Mouse (Mus musculus): Measurements from ENCODE around the gene Spi1. TPM values are rescaled to one million over a fixed set of nuclear protein-coding genes. Genes with fewer than 3 reads are reported as not detected.

Spi1 gene
- polyA plus RNA-seq, 1 experiment from 2014 or later, result 1.7 TPM

DNA sequence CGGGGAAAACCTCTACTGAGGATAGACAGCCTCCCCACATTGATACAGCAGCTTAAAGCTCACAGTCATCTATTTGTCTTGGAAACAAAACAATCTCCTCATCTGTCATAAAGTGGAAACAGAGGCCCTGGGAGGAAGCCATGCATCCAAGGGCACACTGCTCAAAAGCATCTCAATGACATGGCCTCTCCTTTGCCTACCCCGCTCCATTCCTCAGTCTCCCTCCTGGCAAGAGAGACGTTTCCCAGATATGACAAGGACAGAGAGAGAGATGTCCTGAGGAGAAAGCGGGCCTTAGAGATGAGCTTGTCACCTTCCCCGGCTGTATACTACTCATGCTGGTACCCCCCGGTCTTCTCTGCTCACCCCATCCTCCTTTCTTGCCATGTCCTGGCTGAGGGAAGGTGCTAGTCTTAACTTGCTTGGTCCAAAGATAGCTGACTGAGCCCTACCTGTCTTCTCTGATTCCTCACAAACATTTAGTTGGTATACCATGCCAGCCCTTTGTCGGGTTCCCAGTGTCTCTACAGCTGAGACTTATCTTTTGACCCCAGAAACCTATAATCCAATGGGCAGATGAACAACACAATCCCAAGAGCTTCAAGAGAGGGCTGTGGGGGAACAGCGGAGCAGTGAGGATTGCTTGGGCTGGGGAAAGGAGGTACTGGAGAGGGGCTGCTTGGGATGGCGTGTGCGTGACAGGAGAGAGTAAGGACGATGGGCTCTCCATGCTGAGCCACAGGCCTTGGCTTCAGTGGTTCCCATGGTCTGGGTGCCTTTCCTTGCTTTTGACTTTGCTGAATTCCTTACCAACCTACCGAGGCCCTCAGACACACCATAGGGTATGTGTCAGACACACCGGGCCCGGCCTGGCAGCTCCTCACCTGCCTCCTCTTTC is 3.6 kb downstream of the Spi1 start:
- Histone ChIP-seq H3K36me3 (ENCODE audit: control insufficient read depth, insufficient read depth, low read length) (no peaks in the 10 kb centered on the region), H3K4me1 (ENCODE audit: control insufficient read depth, insufficient read depth, low read length) (no peaks in the 10 kb centered on the region), H3K9ac (replicated peaks; ENCODE audit: low read depth, low read length) (no peak overlapping the region), H3K27me3 (ENCODE audit: control insufficient read depth, insufficient read depth, low read length) (no peaks in the 10 kb centered on the region), H3K9me3 (ENCODE audit: control insufficient read depth, low read length) (no peaks in the 10 kb centered on the region), H3K4me2 (ENCODE audit: low read depth, low read length) (no peak overlapping the region), H3K27ac (ENCODE audit: low read depth, low read length) (no peak overlapping the region), H3K4me3 (ENCODE audit: low read depth, low read length) (no peak overlapping the region)
- ATAC-seq (ENCODE audit: low read depth), result no peak
- 90% methylated on average over 14 of the region's 14 CpGs for WGBS

DNA sequence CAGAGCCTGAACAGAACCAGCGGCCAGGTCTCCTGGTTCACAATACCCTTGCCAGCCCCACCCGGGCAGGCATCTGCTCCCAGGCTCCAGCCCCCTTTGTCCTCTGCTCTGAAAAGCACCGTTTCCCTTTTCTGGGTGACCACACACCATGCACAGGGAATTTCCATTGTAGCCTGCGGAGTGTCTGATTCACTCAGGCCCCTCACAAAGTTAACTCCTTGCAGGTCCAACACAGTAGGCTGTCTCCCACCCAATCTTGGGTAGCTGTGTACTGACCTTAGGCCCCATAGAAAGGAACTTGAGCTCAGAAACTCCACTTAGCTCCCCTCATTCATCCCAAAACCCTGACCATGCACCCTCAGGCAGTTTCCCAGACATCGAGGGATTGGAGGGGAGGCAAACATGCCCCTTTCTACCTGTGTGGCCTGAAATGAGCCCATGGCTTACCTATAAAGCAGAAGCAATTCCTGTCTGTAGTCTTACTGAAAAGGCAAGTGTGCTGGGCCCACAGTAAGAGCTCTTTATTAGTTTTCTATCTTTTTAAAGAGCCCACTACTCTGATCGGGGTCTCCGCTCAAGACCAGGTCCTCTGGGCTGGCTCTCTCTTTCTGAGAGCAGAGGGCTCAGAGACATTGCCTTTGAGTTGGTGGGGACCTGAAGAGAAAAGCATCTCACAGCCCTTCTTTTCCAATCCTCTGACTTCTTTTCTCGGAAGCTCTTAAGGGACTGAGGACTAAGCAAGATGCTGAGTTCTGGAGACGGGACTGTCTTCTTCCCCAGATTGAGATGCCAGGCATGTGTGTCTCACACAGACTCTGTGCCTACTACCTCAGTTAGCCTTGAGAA is 4.4 kb downstream of the Spi1 start:
- ATAC-seq (ENCODE audit: low read depth), result no peak
- 63% methylated on average over 9 of the region's 9 CpGs for WGBS
- Histone ChIP-seq H3K4me3 (ENCODE audit: low read depth, low read length) (no peak overlapping the region), H3K27me3 (ENCODE audit: control insufficient read depth, insufficient read depth, low read length) (no peaks in the 10 kb centered on the region), H3K36me3 (ENCODE audit: control insufficient read depth, insufficient read depth, low read length) (no peaks in the 10 kb centered on the region), H3K4me2 (ENCODE audit: low read depth, low read length) (no peak overlapping the region), H3K4me1 (ENCODE audit: control insufficient read depth, insufficient read depth, low read length) (no peaks in the 10 kb centered on the region), H3K27ac (ENCODE audit: low read depth, low read length) (no peak overlapping the region), H3K9ac (replicated peaks; ENCODE audit: low read depth, low read length) (no peak overlapping the region), H3K9me3 (ENCODE audit: control insufficient read depth, low read length) (no peaks in the 10 kb centered on the region)

DNA sequence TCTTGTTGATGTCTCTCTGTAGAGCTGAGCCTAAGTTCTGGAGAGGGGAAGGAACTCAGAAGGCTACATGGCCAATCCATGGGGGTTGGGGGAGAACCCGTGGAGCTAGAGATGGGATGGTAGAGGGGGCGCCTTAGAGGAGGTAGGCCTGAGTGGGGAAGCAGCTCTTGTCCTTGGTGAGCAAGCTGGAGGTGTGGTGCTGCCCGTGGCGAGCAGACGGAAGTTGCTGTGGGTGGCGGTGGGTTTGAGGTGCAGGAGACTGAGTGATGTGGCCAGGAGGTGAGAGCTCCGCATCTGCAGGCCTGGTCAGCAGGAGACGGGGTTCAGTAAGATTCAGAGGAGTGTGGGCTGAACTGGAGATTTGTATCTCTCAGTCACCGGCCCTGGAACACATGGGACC is 5.3 kb downstream of the Spi1 start:
- H3K36me3 ChIP-seq (ENCODE audit: control insufficient read depth, insufficient read depth, low read length), result no peaks in the 10 kb centered on the region
- WGBS, result 90% methylated on average over 9 of the region's 9 CpGs
- no peak for ATAC-seq (ENCODE audit: low read depth)
- H3K4me3 ChIP-seq (ENCODE audit: low read depth, low read length), result no peak overlapping the region
- H3K27ac ChIP-seq (ENCODE audit: low read depth, low read length), result no peak overlapping the region
- H3K27me3 ChIP-seq (ENCODE audit: control insufficient read depth, insufficient read depth, low read length), result no peaks in the 10 kb centered on the region
- no peak overlapping the region for H3K4me2 ChIP-seq (ENCODE audit: low read depth, low read length)
- no peak overlapping the region for H3K9ac ChIP-seq (replicated peaks; ENCODE audit: low read depth, low read length)
- no peaks in the 10 kb centered on the region for H3K9me3 ChIP-seq (ENCODE audit: control insufficient read depth, low read length)
- no peaks in the 10 kb centered on the region for H3K4me1 ChIP-seq (ENCODE audit: control insufficient read depth, insufficient read depth, low read length)

DNA sequence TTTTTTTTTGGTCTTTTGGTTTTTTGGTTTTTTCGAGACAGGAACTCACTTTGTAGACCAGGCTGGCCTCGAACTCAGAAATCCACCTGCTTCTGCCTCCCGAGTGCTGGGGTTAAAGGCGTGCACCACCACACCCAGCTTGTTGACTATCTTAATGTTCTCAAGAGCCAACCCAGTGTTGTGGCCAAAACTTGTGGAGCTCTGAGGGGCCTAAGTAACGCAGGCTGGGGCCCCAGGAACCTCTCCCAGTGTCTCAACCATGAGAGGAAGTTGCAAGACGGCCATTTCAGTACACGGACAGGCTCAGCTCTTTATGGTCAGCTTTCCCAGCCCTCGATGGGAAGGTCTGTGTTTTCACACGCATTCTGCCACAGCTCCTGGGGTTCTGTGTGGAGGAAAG is 6.8 kb downstream of the Spi1 start:
- no peak overlapping the region for H3K4me3 ChIP-seq (ENCODE audit: low read depth, low read length)
- H3K27me3 ChIP-seq (ENCODE audit: control insufficient read depth, insufficient read depth, low read length), result no peaks in the 10 kb centered on the region
- no peaks in the 10 kb centered on the region for H3K4me1 ChIP-seq (ENCODE audit: control insufficient read depth, insufficient read depth, low read length)
- no peak overlapping the region for H3K27ac ChIP-seq (ENCODE audit: low read depth, low read length)
- H3K36me3 ChIP-seq (ENCODE audit: control insufficient read depth, insufficient read depth, low read length), result no peaks in the 10 kb centered on the region
- WGBS, result 82% methylated on average over 9 of the region's 9 CpGs
- no peaks in the 10 kb centered on the region for H3K9me3 ChIP-seq (ENCODE audit: control insufficient read depth, low read length)
- no peak overlapping the region for H3K4me2 ChIP-seq (ENCODE audit: low read depth, low read length)
- no peak overlapping the region for H3K9ac ChIP-seq (replicated peaks; ENCODE audit: low read depth, low read length)
- no peak for ATAC-seq (ENCODE audit: low read depth)

DNA sequence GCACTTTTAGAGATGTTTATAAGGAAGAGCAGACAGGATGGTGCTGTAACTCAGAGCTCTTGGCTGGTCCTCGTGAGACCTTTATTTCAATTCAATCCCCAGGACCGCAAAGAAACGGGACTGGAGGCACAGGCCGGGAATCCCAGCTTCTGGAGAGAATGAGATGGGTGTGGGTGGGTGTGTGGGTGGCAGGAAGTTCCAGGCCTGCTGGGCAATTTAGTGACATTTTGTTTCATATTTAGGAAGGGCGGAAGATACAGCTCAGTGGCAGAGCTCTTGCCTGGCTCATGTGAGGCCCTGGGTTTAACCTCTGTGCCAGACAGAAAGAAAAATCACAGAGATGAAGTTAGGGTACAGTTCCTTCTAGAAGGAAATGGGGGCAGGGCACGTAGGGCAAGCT is 8.0 kb downstream of the Spi1 start:
- WGBS, result 79% methylated on average over 6 of the region's 6 CpGs
- Histone ChIP-seq H3K27me3 (ENCODE audit: control insufficient read depth, insufficient read depth, low read length) (no peaks in the 10 kb centered on the region), H3K9ac (replicated peaks; ENCODE audit: low read depth, low read length) (no peak overlapping the region), H3K36me3 (ENCODE audit: control insufficient read depth, insufficient read depth, low read length) (no peaks in the 10 kb centered on the region), H3K9me3 (ENCODE audit: control insufficient read depth, low read length) (no peaks in the 10 kb centered on the region), H3K4me1 (ENCODE audit: control insufficient read depth, insufficient read depth, low read length) (no peaks in the 10 kb centered on the region), H3K27ac (ENCODE audit: low read depth, low read length) (no peak overlapping the region), H3K4me3 (ENCODE audit: low read depth, low read length) (no peak overlapping the region), H3K4me2 (ENCODE audit: low read depth, low read length) (no peak overlapping the region)
- no peak for ATAC-seq (ENCODE audit: low read depth)

DNA sequence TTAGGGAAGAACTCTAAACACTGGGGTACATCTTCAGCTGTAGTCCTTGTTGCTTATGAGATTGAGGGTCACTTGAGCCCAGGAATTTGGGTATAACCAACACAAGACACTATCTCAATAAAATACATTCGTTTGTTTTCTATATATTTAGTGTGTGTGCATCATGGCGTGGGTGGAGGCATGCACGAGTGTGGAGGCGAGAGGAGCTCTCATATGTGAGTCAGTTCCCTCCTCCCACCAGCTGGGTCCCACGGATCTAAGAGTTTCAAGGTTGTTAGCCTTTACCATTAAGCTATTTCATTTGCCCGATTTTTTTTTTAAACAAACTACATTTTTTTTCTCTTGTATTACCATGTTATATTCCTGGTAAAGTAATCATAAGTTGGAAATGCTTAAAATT is 8.6 kb downstream of the Spi1 start:
- no peak for ATAC-seq (ENCODE audit: low read depth)
- 80% methylated on average over 6 of the region's 6 CpGs for WGBS
- H3K4me1 ChIP-seq (ENCODE audit: control insufficient read depth, insufficient read depth, low read length), result no peaks in the 10 kb centered on the region
- H3K9me3 ChIP-seq (ENCODE audit: control insufficient read depth, low read length), result no peaks in the 10 kb centered on the region
- H3K27me3 ChIP-seq (ENCODE audit: control insufficient read depth, insufficient read depth, low read length), result no peaks in the 10 kb centered on the region
- no peak overlapping the region for H3K27ac ChIP-seq (ENCODE audit: low read depth, low read length)
- H3K4me2 ChIP-seq (ENCODE audit: low read depth, low read length), result no peak overlapping the region
- no peaks in the 10 kb centered on the region for H3K36me3 ChIP-seq (ENCODE audit: control insufficient read depth, insufficient read depth, low read length)
- no peak overlapping the region for H3K4me3 ChIP-seq (ENCODE audit: low read depth, low read length)
- H3K9ac ChIP-seq (replicated peaks; ENCODE audit: low read depth, low read length), result no peak overlapping the region

DNA sequence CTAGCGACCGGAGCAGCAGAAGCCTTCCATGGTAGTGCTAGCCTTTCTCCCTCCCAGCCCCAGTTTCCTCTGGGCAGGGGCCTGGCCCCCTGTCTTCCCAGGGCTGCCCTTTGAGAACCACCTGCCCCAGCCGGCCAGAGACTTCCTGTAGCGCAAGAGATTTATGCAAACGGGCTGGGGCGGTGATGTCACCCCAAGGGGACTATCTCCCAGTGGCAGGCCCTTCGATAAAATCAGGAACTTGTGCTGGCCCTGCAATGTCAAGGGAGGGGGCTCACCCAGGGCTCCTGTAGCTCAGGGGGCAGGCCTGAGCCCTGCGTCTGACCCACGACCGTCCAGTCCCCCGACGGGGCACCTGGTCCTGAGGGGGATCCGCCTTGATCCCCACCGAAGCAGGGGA is 14.3 kb downstream of the Spi1 start:
- H3K9ac ChIP-seq (replicated peaks; ENCODE audit: low read depth, low read length), result no peak overlapping the region
- WGBS, result 73% methylated on average over 14 of the region's 14 CpGs
- no peak for ATAC-seq (ENCODE audit: low read depth)

DNA sequence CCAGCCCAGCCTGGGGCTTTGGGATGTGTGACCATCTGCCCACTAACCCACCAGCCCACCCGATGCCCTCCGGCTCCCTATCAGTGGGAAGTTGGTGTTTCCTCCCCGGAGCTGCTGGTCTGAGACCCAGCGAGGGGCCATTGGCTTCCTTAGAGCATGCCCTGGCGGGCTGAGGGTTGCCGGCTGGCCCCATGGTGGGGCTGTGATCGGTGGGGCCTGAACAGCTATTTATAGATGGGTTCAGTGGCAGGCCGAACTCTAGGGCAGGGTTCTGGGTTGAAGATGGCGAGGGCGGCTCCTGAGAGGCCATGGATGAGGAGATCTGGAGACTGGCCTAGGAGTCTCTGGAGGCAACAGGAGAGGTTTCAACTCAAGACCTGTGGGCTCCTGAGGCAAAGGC is 14.8 kb downstream of the Spi1 start:
- Histone ChIP-seq H3K4me1 (ENCODE audit: control insufficient read depth, insufficient read depth, low read length) (no peaks in the 10 kb centered on the region), H3K36me3 (ENCODE audit: control insufficient read depth, insufficient read depth, low read length) (no peaks in the 10 kb centered on the region), H3K27ac (ENCODE audit: low read depth, low read length) (no peak overlapping the region), H3K9ac (replicated peaks; ENCODE audit: low read depth, low read length) (no peak overlapping the region), H3K27me3 (ENCODE audit: control insufficient read depth, insufficient read depth, low read length) (no peaks in the 10 kb centered on the region), H3K4me2 (ENCODE audit: low read depth, low read length) (no peak overlapping the region), H3K9me3 (ENCODE audit: control insufficient read depth, low read length) (no peaks in the 10 kb centered on the region), H3K4me3 (ENCODE audit: low read depth, low read length) (no peak overlapping the region)
- WGBS, result 89% methylated on average over 10 of the region's 10 CpGs
- ATAC-seq (ENCODE audit: low read depth), result no peak

More for the DNA sequence above, 14.3 kb downstream of the Spi1 start:
- Histone ChIP-seq H3K36me3 (ENCODE audit: control insufficient read depth, insufficient read depth, low read length) (no peaks in the 10 kb centered on the region), H3K4me1 (ENCODE audit: control insufficient read depth, insufficient read depth, low read length) (no peaks in the 10 kb centered on the region), H3K27me3 (ENCODE audit: control insufficient read depth, insufficient read depth, low read length) (no peaks in the 10 kb centered on the region), H3K27ac (ENCODE audit: low read depth, low read length) (no peak overlapping the region), H3K9me3 (ENCODE audit: control insufficient read depth, low read length) (no peaks in the 10 kb centered on the region), H3K4me3 (ENCODE audit: low read depth, low read length) (no peak overlapping the region), H3K4me2 (ENCODE audit: low read depth, low read length) (no peak overlapping the region)

DNA sequence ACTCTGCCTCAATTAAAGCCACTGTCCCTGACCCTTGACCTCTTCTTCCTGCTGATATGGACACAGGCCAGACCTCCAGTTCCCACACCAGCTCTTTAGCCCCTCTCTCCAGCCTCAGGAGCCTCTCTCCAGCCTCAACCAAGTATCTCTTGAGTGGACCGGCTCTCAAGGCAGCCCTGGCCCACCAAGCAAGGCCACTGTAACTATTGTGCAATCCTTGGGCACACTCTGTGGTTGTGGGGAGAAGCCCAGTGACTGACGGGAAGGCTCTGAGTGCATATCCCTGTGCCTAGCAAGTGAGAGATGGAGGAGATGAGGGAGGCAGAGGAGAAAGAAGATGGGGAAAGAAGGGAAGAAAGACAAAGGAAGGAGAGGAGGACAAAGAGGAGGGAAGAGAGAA is 16.0 kb downstream of the Spi1 start:
- Histone ChIP-seq H3K9ac (replicated peaks; ENCODE audit: low read depth, low read length) (no peak overlapping the region), H3K4me3 (ENCODE audit: low read depth, low read length) (no peak overlapping the region), H3K4me2 (ENCODE audit: low read depth, low read length) (no peak overlapping the region), H3K36me3 (ENCODE audit: control insufficient read depth, insufficient read depth, low read length) (no peaks in the 10 kb centered on the region), H3K4me1 (ENCODE audit: control insufficient read depth, insufficient read depth, low read length) (no peaks in the 10 kb centered on the region), H3K27me3 (ENCODE audit: control insufficient read depth, insufficient read depth, low read length) (no peaks in the 10 kb centered on the region), H3K27ac (ENCODE audit: low read depth, low read length) (no peak overlapping the region), H3K9me3 (ENCODE audit: control insufficient read depth, low read length) (no peaks in the 10 kb centered on the region)
- WGBS, result 92% methylated on average over 2 of the region's 2 CpGs
- no peak for ATAC-seq (ENCODE audit: low read depth)
